Mouse (Mus musculus) kidney, embryonic 15.5 days (tissue): ENCODE results near the gene Cyp46a1. TPM values are rescaled to one million over a fixed set of nuclear protein-coding genes. Genes with fewer than 3 reads are reported as not detected.

Source experiments
- ATAC-seq: fragments of 200-750 bp; cut with Nextera tagmentation; replicated peaks from 2 replicates; pipeline ENCODE4 v1.8.0; 2017; ENCODE audit warnings: moderate TSS enrichment; ENCODE audit not compliant: low FRiP score
- H3K27ac ChIP-seq: fragments of 300-500 bp; sonication (generic); 2 replicates; pipeline ENCODE4 v1.5.1; 2015; ENCODE audit warnings: mild to moderate bottlenecking, inconsistent platforms
- H3K27me3 ChIP-seq: fragments of 300-500 bp; sonication (generic); 2 replicates; pipeline ENCODE4 v1.6.1; 2015; ENCODE audit warnings: inconsistent platforms
- H3K36me3 ChIP-seq: fragments of 300-500 bp; sonication (generic); 2 replicates; pipeline ENCODE4 v1.6.1; 2015; ENCODE audit warnings: inconsistent platforms
- H3K4me1 ChIP-seq: fragments of 300-500 bp; sonication (generic); 2 replicates; pipeline ENCODE4 v1.6.1; 2015; ENCODE audit warnings: inconsistent platforms
- H3K4me2 ChIP-seq: fragments of 300-500 bp; sonication (generic); 2 replicates; pipeline ENCODE4 v1.6.1; 2015; ENCODE audit warnings: moderate library complexity, mild to moderate bottlenecking, inconsistent platforms
- H3K4me3 ChIP-seq: fragments of 300-500 bp; sonication (generic); replicated peaks from 2 replicates; pipeline ENCODE4 v1.5.1; 2015; ENCODE audit warnings: mild to moderate bottlenecking, inconsistent platforms
- H3K9ac ChIP-seq: fragments of 300-500 bp; sonication (generic); 2 replicates; pipeline ENCODE4 v1.6.1; 2015; ENCODE audit warnings: mild to moderate bottlenecking, inconsistent platforms
- H3K9me3 ChIP-seq: fragments of 300-500 bp; sonication (generic); replicated peaks from 2 replicates; pipeline ENCODE4 v1.6.1; 2016; ENCODE audit warnings: inconsistent platforms
- WGBS: fragments of 180-500 bp; shearing (Covaris S2); methylation state at CpG from one replicate; pipeline ENCODE4 v1.1.7; 2015; ENCODE audit warnings: mixed read lengths; 5-methylcytosine and 5-hydroxymethylcytosine counted together
- polyA plus RNA-seq: library from polyadenylated mRNA; unstranded; fragments of >200 nt; fragmentation: Nextera tagmentation; extraction: Ambion mirVana; gene quantifications from 2 replicates; pipeline ENCODE4 v1.2.1, GENCODE M21; 2015

The Cyp46a1 gene
- polyA plus RNA-seq, 1 experiment from 2014 or later: 10.9 TPM

- H3K27ac ChIP-seq: peak overlapping the region; percentile 22; the same call in 1 of the 2 replicates
- 86% methylated on average over 17 of the region's 17 CpGs for WGBS
- no peak for ATAC-seq
Observed at GRCm38 (mm10) chr12:108394534-108395284, 60.5 kb downstream of the Cyp46a1 start.

DNA sequence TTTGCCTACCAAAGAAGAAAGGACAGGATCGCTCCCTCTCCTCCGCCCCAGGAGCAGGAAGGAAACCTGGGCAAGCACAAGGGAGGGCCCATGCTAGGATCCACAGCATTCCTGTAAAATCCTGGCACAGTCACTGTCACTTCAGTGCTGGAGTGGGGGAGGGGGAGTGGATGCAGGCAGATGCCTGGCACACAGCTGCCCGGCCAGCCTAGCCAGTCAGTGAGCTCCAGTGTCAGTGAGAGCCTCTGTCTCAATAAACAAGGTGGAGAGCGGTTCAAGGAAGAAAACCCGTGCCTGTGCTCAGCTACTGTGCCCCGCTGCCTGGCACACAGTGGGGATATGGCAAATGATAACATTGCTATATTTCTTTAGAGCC lies 61.1 kb downstream of the Cyp46a1 start:
- WGBS: 78% methylated on average over 6 of the region's 6 CpGs

More at GRCm38 (mm10) chr12:108394534-108395284, 60.5 kb downstream of the Cyp46a1 start:
- peaks cover 58% of the 10 kb centered on the region for H3K4me1 ChIP-seq
- no peaks in the 10 kb centered on the region for H3K9me3 ChIP-seq
- H3K27me3 ChIP-seq: no peaks in the 10 kb centered on the region
- no peaks in the 10 kb centered on the region for H3K36me3 ChIP-seq
- no peak overlapping the region for H3K4me2 ChIP-seq
- no peak overlapping the region for H3K4me3 ChIP-seq
- H3K9ac ChIP-seq: no peak overlapping the region

DNA sequence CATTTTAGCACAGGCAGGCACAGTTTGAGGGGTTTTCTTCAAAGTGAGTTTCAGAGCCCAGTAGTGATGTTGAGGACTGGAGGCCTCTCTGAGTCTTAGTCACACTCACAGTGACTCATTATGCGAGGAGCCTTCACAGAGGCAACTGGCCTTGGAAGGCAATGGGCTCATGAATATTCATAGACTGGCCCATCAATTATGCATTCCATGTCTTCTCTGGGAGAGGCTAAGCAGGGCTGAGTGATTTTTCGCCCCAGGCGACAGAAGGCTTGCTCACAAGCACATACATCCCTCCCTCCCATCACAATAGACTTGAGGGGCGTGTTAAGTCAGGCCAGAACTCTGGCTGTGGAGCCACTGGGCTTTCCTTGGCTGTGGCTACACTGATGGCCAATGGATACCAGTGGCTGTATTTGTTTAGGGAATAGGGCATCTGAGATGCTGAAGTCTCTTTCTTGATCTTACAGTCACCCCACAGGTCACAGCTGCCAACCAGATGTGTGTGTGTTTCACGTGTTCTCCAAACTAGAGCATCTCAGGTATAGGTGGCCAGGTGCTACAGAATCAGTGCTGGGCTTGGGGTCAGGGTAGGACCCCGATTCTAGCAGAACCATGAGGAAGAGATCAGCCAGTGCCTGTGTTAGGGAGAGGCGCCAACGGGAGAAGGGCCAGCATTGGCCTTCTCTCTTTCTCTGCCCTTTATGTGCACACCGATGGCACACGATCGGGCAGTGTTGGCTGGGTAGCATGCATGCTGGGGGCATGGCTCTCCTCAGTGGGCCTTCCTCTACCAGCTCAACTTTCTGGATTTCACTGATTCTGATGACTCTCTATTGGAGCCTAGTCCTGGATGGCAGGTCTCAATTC lies 62.1 kb downstream of the Cyp46a1 start:
- no peak overlapping the region for H3K9ac ChIP-seq
- no peaks in the 10 kb centered on the region for H3K27me3 ChIP-seq
- no peaks in the 10 kb centered on the region for H3K36me3 ChIP-seq
- H3K4me2 ChIP-seq: no peak overlapping the region
- 77% methylated on average over 11 of the region's 11 CpGs for WGBS
- H3K4me1 ChIP-seq: peaks cover 47% of the 10 kb centered on the region
- no peak overlapping the region for H3K4me3 ChIP-seq
- peak; percentile 71 for ATAC-seq
- 0 out of 2 replicates have a peak overlapping the region, but pooled peaks have one; percentile 22 for H3K27ac ChIP-seq
- H3K9me3 ChIP-seq: no peaks in the 10 kb centered on the region

More for the DNA sequence above, 61.1 kb downstream of the Cyp46a1 start:
- no peaks in the 10 kb centered on the region for H3K27me3 ChIP-seq
- H3K36me3 ChIP-seq: no peaks in the 10 kb centered on the region
- H3K4me3 ChIP-seq: no peak overlapping the region
- H3K4me1 ChIP-seq: peaks cover 52% of the 10 kb centered on the region
- no peaks in the 10 kb centered on the region for H3K9me3 ChIP-seq
- H3K9ac ChIP-seq: no peak overlapping the region
- peak overlapping the region; percentile 22; the same call in 1 of the 2 replicates for H3K27ac ChIP-seq
- no peak overlapping the region for H3K4me2 ChIP-seq
- ATAC-seq: no peak

GRCm38 (mm10) chr12:108398681-108399080 lies 64.5 kb downstream of the Cyp46a1 start:
- Histone ChIP-seq H3K4me2 (no peak overlapping the region), H3K27ac (no peak overlapping the region), H3K36me3 (no peaks in the 10 kb centered on the region), H3K4me1 (peaks cover 32% of the 10 kb centered on the region), H3K9ac (no peak overlapping the region), H3K4me3 (no peak overlapping the region), H3K9me3 (no peaks in the 10 kb centered on the region), H3K27me3 (no peaks in the 10 kb centered on the region)
- no peak for ATAC-seq
- WGBS: 70% methylated on average over 7 of the region's 7 CpGs

DNA sequence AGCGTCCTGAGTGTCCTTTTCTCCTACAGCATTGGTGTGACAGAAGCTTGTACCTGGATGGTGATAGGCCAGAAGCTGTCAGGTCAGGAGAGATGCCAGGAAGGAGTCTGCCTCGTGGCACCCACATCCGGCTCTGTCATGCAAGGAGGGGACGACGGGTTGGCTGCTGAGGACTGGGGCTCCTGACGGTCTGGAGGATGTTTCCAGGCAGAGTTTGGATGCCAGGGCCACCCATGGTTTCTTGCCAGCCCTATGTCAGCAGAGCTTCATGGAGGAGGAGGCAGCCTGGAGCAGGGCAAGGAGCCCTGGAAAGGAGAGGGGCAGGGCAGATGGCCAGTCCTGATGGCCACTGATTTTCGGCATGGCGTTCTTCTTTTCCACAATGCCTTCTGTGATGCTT lies 65.0 kb downstream of the Cyp46a1 start:
- H3K27ac ChIP-seq: no peak overlapping the region

DNA sequence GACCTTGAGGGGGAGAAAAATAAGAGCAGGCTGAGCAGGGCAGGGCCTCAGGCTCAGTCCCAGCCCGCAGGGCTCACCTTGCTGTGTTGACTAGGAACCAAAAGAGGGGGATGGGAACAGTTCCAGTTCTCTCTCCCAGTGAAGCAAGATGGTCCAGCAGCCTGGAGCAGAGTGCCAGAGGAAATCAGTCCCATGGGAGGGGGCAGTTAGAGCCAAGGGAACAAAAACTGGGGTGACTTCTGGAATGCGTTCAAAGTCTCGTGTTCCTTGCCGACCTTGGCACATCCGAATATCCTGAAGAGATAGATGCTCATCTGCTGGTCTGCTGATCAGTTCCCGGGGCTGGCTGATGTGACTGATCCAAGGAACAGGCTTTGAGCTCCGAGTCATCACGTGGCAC lies 66.8 kb downstream of the Cyp46a1 start:
- H3K36me3 ChIP-seq: no peaks in the 10 kb centered on the region
- 75% methylated on average over 8 of the region's 8 CpGs for WGBS
- ATAC-seq: no peak

More for the DNA sequence above, 65.0 kb downstream of the Cyp46a1 start:
- no peak overlapping the region for H3K4me2 ChIP-seq
- ATAC-seq: no peak
- H3K4me1 ChIP-seq: peaks cover 33% of the 10 kb centered on the region
- no peak overlapping the region for H3K4me3 ChIP-seq
- no peaks in the 10 kb centered on the region for H3K27me3 ChIP-seq
- H3K9me3 ChIP-seq: no peaks in the 10 kb centered on the region
- H3K9ac ChIP-seq: no peak overlapping the region
- 89% methylated on average over 8 of the region's 8 CpGs for WGBS
- H3K36me3 ChIP-seq: no peaks in the 10 kb centered on the region

GRCm38 (mm10) chr12:108403957-108404356 lies 69.8 kb downstream of the Cyp46a1 start:
- Histone ChIP-seq H3K9me3 (no peaks in the 10 kb centered on the region), H3K4me3 (no peak overlapping the region), H3K9ac (no peak overlapping the region), H3K4me1 (peaks cover 14% of the 10 kb centered on the region), H3K27ac (peak overlapping the region; percentile 61; the same call in 1 of the 2 replicates), H3K27me3 (no peaks in the 10 kb centered on the region), H3K4me2 (no peak overlapping the region), H3K36me3 (no peaks in the 10 kb centered on the region)
- no peak; the same call in 1 of the 2 replicates for ATAC-seq
- 39% methylated on average over 6 of the region's 6 CpGs for WGBS

More for the DNA sequence above, 66.8 kb downstream of the Cyp46a1 start:
- no peak overlapping the region for H3K4me2 ChIP-seq
- no peaks in the 10 kb centered on the region for H3K9me3 ChIP-seq
- peaks cover 21% of the 10 kb centered on the region for H3K4me1 ChIP-seq
- no peak overlapping the region for H3K27ac ChIP-seq
- H3K4me3 ChIP-seq: no peak overlapping the region
- no peak overlapping the region for H3K9ac ChIP-seq
- H3K27me3 ChIP-seq: no peaks in the 10 kb centered on the region

- no peaks in the 10 kb centered on the region for H3K36me3 ChIP-seq
- H3K9ac ChIP-seq: no peak overlapping the region
- WGBS: 51% methylated on average over 5 of the region's 5 CpGs
- H3K27me3 ChIP-seq: no peaks in the 10 kb centered on the region
- H3K27ac ChIP-seq: no peak overlapping the region
- ATAC-seq: no peak
- no peak overlapping the region for H3K4me3 ChIP-seq
- no peak overlapping the region for H3K4me2 ChIP-seq
- H3K9me3 ChIP-seq: no peaks in the 10 kb centered on the region
- H3K4me1 ChIP-seq: peaks cover 14% of the 10 kb centered on the region
Observed at GRCm38 (mm10) chr12:108409100-108409499, 74.9 kb downstream of the Cyp46a1 start.

DNA sequence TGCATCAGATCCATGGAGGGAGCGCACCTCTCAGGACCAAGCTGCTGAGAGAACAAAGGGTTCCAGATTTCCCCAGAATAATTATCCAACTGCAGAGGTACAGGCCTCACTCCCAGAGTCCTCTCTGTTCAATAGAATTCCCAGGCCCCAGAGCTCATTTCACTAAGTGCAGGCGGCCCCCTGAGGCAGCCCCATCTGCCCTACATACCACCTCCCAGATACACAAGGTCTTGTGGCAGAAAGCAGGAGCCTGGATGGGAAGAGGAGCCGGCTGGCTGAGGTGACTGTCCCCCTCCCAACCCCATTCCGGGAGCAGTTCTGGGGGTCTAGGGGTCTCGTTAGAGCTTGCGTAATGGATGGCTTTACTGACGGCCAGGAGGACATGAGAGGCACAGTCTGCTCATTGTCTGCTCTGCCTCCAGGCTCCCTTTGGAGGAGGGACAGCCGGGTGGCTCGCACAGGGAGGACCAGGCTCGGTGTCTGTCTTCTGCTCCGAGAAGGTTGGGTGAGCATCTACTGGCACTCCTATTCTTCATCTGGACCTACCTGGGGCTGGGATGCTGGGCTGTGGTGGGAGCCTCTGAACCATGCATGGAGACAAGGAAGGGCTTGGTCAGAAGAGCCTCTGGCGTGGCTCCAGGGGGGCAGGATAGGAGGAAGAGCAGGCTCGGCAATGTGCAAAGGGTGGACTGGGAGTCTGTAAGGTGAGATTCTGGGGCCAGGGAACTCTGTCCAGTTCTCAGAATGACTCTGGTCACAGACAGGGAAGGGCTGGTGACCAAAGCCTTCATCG lies 76.4 kb downstream of the Cyp46a1 start:
- H3K27ac ChIP-seq: no peak overlapping the region
- H3K4me2 ChIP-seq: no peak overlapping the region
- WGBS: 62% methylated on average over 14 of the region's 14 CpGs
- no peaks in the 10 kb centered on the region for H3K36me3 ChIP-seq
- no peaks in the 10 kb centered on the region for H3K9me3 ChIP-seq
- no peak for ATAC-seq
- no peaks in the 10 kb centered on the region for H3K27me3 ChIP-seq
- H3K9ac ChIP-seq: no peak overlapping the region
- H3K4me3 ChIP-seq: no peak overlapping the region
- H3K4me1 ChIP-seq: peaks cover 11% of the 10 kb centered on the region
